Mouse (Mus musculus) liver, postnatal 0 days (tissue): ENCODE measurements around the gene Mapre3. TPM values are rescaled to one million over a fixed set of nuclear protein-coding genes. Genes with fewer than 3 reads are reported as not detected.

ENCODE experiments used
- ATAC-seq: fragments of 200-750 bp; cut with Nextera tagmentation; 2 replicates; pipeline ENCODE4 v1.8.0; 2017; ENCODE audit warnings: mild to moderate bottlenecking, moderate library complexity
- DNase-seq: peaks from one replicate; pipeline ENCODE4 v3.0.0-alpha.2; 2016
- H3K27ac ChIP-seq: fragments of 300-500 bp; sonication (generic); 2 replicates; pipeline ENCODE4 v1.5.1; 2014; ENCODE audit warnings: antibody characterized with exemption, moderate library complexity, mild to moderate bottlenecking, low read depth
- H3K27me3 ChIP-seq: fragments of 300-500 bp; sonication (generic); 2 replicates; pipeline ENCODE4 v1.6.1; 2014; ENCODE audit warnings: low read length, control low read depth, mixed read lengths; ENCODE audit not compliant: insufficient read depth
- H3K36me3 ChIP-seq: fragments of 300-500 bp; sonication (generic); replicated peaks from 2 replicates; pipeline ENCODE4 v1.6.1; 2014; ENCODE audit warnings: mild to moderate bottlenecking, control low read depth, low read length, moderate library complexity, mixed read lengths; ENCODE audit not compliant: insufficient read depth
- H3K4me1 ChIP-seq: fragments of 300-500 bp; sonication (generic); 2 replicates; pipeline ENCODE4 v1.6.1; 2014; ENCODE audit warnings: antibody characterized with exemption, mild to moderate bottlenecking, control low read depth; ENCODE audit not compliant: insufficient read depth
- H3K4me2 ChIP-seq: fragments of 300-500 bp; sonication (generic); 2 replicates; pipeline ENCODE4 v1.6.1; 2014; ENCODE audit warnings: low read depth, mild to moderate bottlenecking, low read length, moderate library complexity, mixed read lengths
- H3K4me3 ChIP-seq: fragments of 300-500 bp; sonication (generic); 2 replicates; pipeline ENCODE4 v1.5.1; 2014; ENCODE audit warnings: low read depth, low read length
- H3K9ac ChIP-seq: fragments of 300-500 bp; sonication (generic); replicated peaks from 2 replicates; pipeline ENCODE4 v1.6.1; 2014; ENCODE audit warnings: mild to moderate bottlenecking, moderate library complexity
- H3K9me3 ChIP-seq: fragments of 300-500 bp; sonication (generic); 2 replicates; pipeline ENCODE4 v1.6.1; 2016; ENCODE audit warnings: mild to moderate bottlenecking, control low read depth, low read length, mixed read lengths
- CTCF ChIP-seq: sonication (generic); IDR thresholded peaks from 2 replicates; pipeline ENCODE4 v1.5.1; 2016; ENCODE audit warnings: antibody characterized with exemption, low read depth
- EP300 ChIP-seq: IDR thresholded peaks from 2 replicates; pipeline ENCODE4 v1.6.1; 2016; ENCODE audit warnings: antibody characterized with exemption, low read depth, mild to moderate bottlenecking
- WGBS: fragments of 180-500 bp; shearing (Covaris S2); extraction: QIAGEN DNeasy Blood & Tissue Kit; methylation state at CpG from one replicate; pipeline ENCODE4 v1.1.7; 2014; ENCODE audit not compliant: insufficient replicate concordance; 5-methylcytosine and 5-hydroxymethylcytosine counted together
- polyA plus RNA-seq: library from polyadenylated mRNA; unstranded; fragments of >200 nt; fragmentation: Nextera tagmentation; extraction: Ambion mirVana; gene quantifications from 2 replicates; pipeline ENCODE4 v1.2.1, GENCODE M21; 2015

The Mapre3 gene
- polyA plus RNA-seq, 1 experiment from 2014 or later = 7.4 TPM

DNA sequence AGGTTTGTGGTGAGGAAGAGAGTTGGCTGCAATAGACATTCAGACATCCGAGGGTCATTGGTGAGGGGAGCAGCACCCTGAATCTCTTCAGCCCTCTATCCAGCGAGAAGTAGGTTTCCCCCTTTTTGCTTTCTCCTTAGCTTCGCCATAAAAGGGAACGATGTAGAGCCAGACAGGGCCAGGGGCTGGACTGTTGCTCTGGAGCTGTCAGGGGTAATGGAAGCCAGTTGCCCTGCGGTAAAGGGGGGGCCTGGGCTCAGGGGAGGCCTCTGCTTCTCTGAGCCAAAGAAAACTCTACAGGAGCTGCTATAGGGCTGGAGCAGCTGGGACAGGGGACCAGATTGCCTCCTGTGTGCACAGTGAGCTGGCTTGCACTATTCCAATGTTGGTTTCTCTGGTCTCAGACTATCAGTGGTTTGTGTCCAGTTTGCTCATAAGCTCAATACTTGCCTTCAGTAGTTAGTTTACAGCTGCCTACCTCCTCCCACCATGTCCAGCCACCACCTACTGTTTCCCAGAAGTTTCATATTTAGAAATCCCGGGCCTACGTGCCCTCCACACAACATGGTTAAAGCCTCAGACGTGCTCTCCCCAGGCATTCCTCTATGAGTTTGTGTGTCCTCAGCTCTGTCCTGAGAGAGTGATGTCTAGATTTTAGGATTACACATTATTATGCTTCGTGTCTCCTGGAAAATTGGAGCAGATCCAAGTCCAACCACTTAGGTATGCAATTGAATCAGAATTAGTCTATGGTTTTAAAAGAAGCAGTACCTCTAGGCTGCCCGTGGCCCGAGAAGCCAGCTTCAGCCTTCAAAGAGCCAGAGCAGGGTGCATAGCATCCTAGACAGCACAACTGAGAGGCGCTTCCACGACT is 94.2 kb downstream of the Mapre3 start:
- no peak for ATAC-seq
- WGBS = 41% methylated on average over 13 of the region's 13 CpGs

DNA sequence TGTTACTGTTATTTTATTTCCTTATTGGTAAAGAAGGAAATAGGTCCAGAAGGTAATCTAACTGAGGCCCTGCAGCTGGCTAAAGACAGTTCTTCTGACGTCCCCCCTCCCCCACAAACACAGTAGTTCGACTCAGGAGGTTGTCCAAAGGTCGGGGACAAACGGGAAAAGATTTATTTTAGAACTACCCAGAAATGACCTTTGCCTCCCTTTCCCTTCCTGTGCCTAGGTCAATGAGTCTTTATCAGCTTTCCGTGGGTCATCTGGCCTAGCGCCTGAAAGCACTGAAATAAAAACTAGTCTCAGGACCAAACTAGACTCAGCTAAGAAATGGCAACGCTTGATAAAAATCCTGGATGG is 94.8 kb downstream of the Mapre3 start:
- DNase-seq (peak; percentile 48), ATAC-seq (no peak)
- no peak overlapping the region for H3K9ac ChIP-seq
- no peaks in the 10 kb centered on the region for H3K9me3 ChIP-seq
- peak overlapping the region; percentile 99 for H3K4me2 ChIP-seq
- TF ChIP-seq CTCF (no peak), EP300 (peak; percentile 85)
- no peaks in the 10 kb centered on the region for H3K27me3 ChIP-seq
- H3K36me3 ChIP-seq = peaks cover 18% of the 10 kb centered on the region
- WGBS = 33% methylated on average over 7 of the region's 7 CpGs
- H3K4me1 ChIP-seq = peaks cover 79% of the 10 kb centered on the region
- no peak overlapping the region for H3K4me3 ChIP-seq
- H3K27ac ChIP-seq = peak overlapping the region; percentile 93

More for the DNA sequence above, 94.2 kb downstream of the Mapre3 start:
- Histone ChIP-seq H3K4me2 (peak overlapping the region; percentile 99), H3K4me1 (peaks cover 73% of the 10 kb centered on the region), H3K27me3 (no peaks in the 10 kb centered on the region), H3K4me3 (peak overlapping the region; percentile 66), H3K9me3 (no peaks in the 10 kb centered on the region), H3K36me3 (peaks cover 24% of the 10 kb centered on the region), H3K27ac (peak overlapping the region; percentile 93), H3K9ac (peak overlapping the region; percentile 75)
- TF ChIP-seq EP300 = no peak
- no peak for TF ChIP-seq CTCF
- no peak for DNase-seq

DNA sequence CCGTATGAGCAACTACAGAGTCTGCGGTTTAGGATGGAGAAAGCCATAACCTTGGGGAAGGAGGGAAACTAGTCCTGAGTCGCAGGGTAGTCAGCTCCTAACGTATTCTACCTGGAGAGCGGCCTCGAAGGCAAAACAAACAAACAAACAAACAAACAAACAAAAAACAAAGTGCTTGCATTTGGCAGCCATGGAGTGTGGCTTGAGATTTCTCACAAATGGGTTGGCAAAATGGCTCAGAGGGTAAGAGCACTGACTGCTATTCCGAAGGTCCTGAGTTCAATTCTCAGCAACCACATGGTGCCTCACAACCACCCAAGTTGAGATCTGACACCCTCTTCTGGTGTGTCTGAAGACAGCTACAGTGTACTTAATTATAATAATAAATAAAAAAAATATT is 95.4 kb downstream of the Mapre3 start:
- ATAC-seq (no peak), DNase-seq (no peak)
- WGBS = 79% methylated on average over 7 of the region's 7 CpGs
- no peak for TF ChIP-seq CTCF
- TF ChIP-seq EP300 = no peak
- H3K27me3 ChIP-seq = no peaks in the 10 kb centered on the region
- H3K4me1 ChIP-seq = peaks cover 85% of the 10 kb centered on the region
- H3K4me2 ChIP-seq = peak overlapping the region; percentile 99
- peak overlapping the region; percentile 93 for H3K27ac ChIP-seq
- H3K9ac ChIP-seq = no peak overlapping the region
- H3K36me3 ChIP-seq = peaks cover 12% of the 10 kb centered on the region
- H3K9me3 ChIP-seq = no peaks in the 10 kb centered on the region
- H3K4me3 ChIP-seq = no peak overlapping the region

DNA sequence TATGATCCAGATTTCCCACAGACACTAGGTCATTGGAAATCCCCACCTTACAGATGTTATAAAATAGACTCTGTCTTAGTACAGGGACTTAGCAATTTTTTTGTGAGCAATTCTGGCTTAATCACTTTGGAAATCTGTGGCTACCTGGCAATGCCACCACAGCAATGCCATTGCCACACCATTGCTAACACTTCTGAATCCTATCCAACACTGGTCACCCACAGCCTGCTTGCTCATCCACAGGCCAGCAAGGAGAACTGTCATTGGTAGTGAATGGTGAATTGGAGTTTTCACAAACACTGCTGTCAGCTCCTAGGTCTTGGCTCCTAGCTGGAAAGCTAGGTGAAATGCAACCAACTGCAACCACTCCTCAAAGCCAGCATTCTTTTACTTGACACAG is 96.0 kb downstream of the Mapre3 start:
- H3K27me3 ChIP-seq = no peaks in the 10 kb centered on the region
- DNase-seq = no peak
- TF ChIP-seq CTCF (no peak), EP300 (no peak)
- peaks cover 6% of the 10 kb centered on the region for H3K36me3 ChIP-seq
- peak overlapping the region; percentile 93 for H3K27ac ChIP-seq
- no peak overlapping the region for H3K4me2 ChIP-seq
- peaks cover 86% of the 10 kb centered on the region for H3K4me1 ChIP-seq
- H3K9me3 ChIP-seq = no peaks in the 10 kb centered on the region
- ATAC-seq = no peak
- H3K4me3 ChIP-seq = no peak overlapping the region
- H3K9ac ChIP-seq = no peak overlapping the region

DNA sequence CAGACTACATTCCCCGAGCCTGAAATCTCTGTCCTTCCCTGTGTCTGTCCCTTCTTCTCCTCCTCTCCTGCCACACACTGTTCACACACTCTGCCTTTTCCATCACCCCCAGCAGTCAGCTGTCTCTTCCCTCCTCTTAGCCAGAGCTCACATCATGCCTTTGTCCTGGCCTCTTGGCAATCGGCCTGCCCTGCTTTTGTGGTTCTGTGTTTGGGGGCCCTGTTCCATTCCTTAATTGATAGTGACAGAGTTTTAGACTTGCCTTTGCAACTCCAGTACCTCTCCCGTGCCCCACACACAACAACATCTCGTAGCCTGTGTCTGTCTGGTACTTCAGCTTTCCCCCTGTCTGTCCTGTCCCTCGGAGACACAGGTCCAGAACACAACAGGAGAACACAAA is 97.7 kb downstream of the Mapre3 start:
- Histone ChIP-seq H3K9me3 (no peaks in the 10 kb centered on the region), H3K27ac (peak overlapping the region; percentile 83), H3K4me1 (peaks cover 81% of the 10 kb centered on the region), H3K27me3 (no peaks in the 10 kb centered on the region), H3K9ac (no peak overlapping the region), H3K36me3 (0 out of 2 replicates have a peak, but pooled peaks cover under 1% of the 10 kb centered on the region), H3K4me2 (no peak overlapping the region), H3K4me3 (no peak overlapping the region)
- TF ChIP-seq CTCF (no peak), EP300 (no peak)
- 60% methylated on average over 5 of the region's 5 CpGs for WGBS
- no peak for ATAC-seq
- no peak for DNase-seq

DNA sequence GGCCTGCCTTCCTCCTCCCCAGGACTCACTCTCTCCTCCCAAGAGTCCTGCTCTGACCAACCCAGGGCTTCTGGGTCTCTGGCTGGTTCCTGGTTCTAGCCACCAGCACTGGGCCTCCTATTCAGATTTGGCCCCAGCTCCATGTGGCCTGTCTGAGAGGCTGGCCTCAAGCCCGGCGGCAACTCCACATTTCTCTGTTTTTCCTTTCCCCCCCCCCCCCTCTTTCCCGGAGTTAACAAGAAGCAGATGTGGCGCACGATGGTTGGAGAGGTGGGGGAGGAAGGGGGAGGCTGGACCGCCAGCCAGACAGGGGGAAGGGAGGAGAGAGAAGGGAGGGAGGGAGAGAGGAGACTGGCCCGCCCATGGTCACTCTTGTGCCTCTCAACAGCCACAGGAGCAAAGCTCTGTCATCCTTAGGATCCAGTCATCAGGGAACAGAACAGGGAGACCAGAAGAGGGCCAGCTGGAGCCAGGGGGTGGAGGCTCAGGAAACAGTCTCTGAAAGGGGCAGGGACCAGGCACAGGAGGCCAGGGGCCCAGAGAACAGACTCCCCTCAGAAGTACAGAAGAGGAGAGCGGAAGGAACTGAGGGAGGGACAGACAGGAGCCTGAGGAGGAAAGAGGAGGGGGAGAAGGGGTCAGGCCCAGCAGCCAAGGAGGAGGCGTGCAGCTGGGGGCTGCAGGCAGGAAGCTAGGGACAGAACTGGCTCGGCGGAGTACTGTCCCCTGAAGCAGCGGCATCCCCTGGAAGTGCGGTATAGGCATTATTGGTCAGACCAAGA is 98.8 kb downstream of the Mapre3 start, which contains the start of gene Emilin1:
Gene Emilin1, plus strand, starts transcription at position 343 of the 782 bp plus-strand sequence.
- peak; percentile 52 for DNase-seq
- H3K27me3 ChIP-seq = no peaks in the 10 kb centered on the region
- H3K9ac ChIP-seq = peak within 1 kb of the TSS; percentile 64
- peaks cover 78% of the 10 kb centered on the region for H3K4me1 ChIP-seq
- H3K4me3 ChIP-seq = peak within 1 kb of the TSS; percentile 48
- 21% methylated on average over 11 of the region's 13 CpGs for WGBS
- H3K9me3 ChIP-seq = no peaks in the 10 kb centered on the region
- no peak for TF ChIP-seq EP300
- no peak for TF ChIP-seq CTCF
- H3K36me3 ChIP-seq = 0 out of 2 replicates have a peak, but pooled peaks cover 8% of the 10 kb centered on the region
- H3K4me2 ChIP-seq = peak within 1 kb of the TSS; percentile 69
- ATAC-seq = peak; percentile 24
- peak within 1 kb of the TSS; percentile 83 for H3K27ac ChIP-seq
